Mouse (Mus musculus) thymus, adult 2 months (tissue): ENCODE measurements at regions not wholly inside any gene's neighbourhood (a gene's known extent, or its start where the extent isn't known, plus 50 kb on each side); places are given as distances from the start of the nearest gene placed in this dataset.

Experiments used
- CTCF ChIP-seq: fragments of 200-500 bp; IDR thresholded peaks from 2 replicates; pipeline ENCODE4 v1.5.1; 2012; ENCODE audit warnings: mild to moderate bottlenecking, control low read depth, low read length, moderate library complexity, borderline replicate concordance; ENCODE audit not compliant: control insufficient read depth, poor library complexity, insufficient read depth; ENCODE audit errors: extremely low read depth
- POLR2A ChIP-seq: fragments of 200-500 bp; IDR thresholded peaks from 2 replicates; pipeline ENCODE4 v1.6.1; 2012; ENCODE audit warnings: mild to moderate bottlenecking, low read length, control low read depth, moderate library complexity; ENCODE audit not compliant: control insufficient read depth, poor library complexity, insufficient read depth; ENCODE audit errors: extremely low read depth

DNA sequence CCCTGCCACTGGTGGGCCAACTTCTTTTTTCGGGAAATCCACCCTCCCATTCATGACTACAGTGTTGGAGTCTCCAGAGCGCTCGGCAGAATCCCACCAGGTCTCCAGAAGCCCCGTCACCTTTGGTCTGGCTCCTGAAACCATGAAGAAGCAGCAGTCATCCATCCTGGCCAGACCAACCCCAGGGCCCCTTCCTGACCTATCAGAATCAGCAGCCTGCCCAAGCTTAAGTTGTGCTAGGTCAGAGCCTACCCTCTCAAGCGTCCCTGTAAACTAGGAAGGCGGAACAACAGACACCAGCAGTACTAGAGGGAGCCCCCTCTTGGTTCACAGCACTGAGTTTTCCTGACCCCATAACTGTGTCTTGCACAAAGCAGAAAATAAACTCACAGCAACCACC is 89.1 kb downstream of the Klf5 start:
- no peak for TF ChIP-seq POLR2A
- no peak for TF ChIP-seq CTCF
